ENCODE assay signal across 8 mouse cellular contexts in genomic region chr11:113172497-113173140, GRCm38 (mm10).
DNase-seq lines count a peak whose midpoint lies in the region; ATAC-seq and TF ChIP-seq lines count a peak whose summit lies in the region.

No protein-coding gene starts in this region.

- peak overlapping the region; percentile 71 for H3K9ac ChIP-seq in embryonic facial prominence, embryonic 13.5 days
- peak overlapping the region; percentile 60 for H3K9ac ChIP-seq in heart, adult 2 months (ENCODE audit: low read depth, low read length)
- 0 out of 2 replicates have a peak overlapping the region, but pooled peaks have one; percentile 26 for H3K9ac ChIP-seq in midbrain, postnatal 0 days (replicated peaks; ENCODE audit: low read length, poor library complexity, severe bottlenecking)

- intact Hi-C loops in heart, adult 2 months (cut with DNase I): loop anchor here (10.0 kb wide), 2 partner anchors 242 to 642 kb away; no protein-coding TSS in a partner anchor

- TF ChIP-seq POLR2A in heart, adult 2 months (IDR thresholded peaks at IDR 0.05; ENCODE audit: insufficient read depth, low read depth, low read length): no peak; the same call in 1 of the 2 replicates

- ATAC-seq in embryonic facial prominence, embryonic 13.5 days (ENCODE audit: insufficient number of reproducible peaks, insufficient read depth, low FRiP score, low TSS enrichment, low read depth): peak; percentile 53
- peak; percentile 67 for ATAC-seq in midbrain, postnatal 0 days (ENCODE audit: low FRiP score)

- H3K4me2 ChIP-seq in embryonic facial prominence, embryonic 13.5 days: peak overlapping the region; percentile 63
- peak overlapping the region; percentile 49 for H3K4me2 ChIP-seq in midbrain, postnatal 0 days (ENCODE audit: low read depth, low read length, poor library complexity, severe bottlenecking)

- H3K27ac ChIP-seq in embryonic facial prominence, embryonic 13.5 days: peak overlapping the region; percentile 92
- H3K27ac ChIP-seq in heart, adult 2 months: peak overlapping the region; percentile 91
- H3K27ac ChIP-seq in midbrain, postnatal 0 days (ENCODE audit: low read depth, low read length): peak overlapping the region; percentile 59; the same call in 1 of the 2 replicates

- TF ChIP-seq CTCF in heart, adult 2 months (IDR thresholded peaks at IDR 0.05): peak; percentile 92
- peak; percentile 94 for TF ChIP-seq CTCF in midbrain, postnatal 0 days (IDR thresholded peaks at IDR 0.05)

- peak; percentile 69; the same call in 1 of the 2 replicates for TF ChIP-seq EP300 in heart, adult 2 months (IDR thresholded peaks at IDR 0.05; ENCODE audit: insufficient read depth, low read depth, low read length)

- no peaks in the 10 kb centered on the region for H3K9me3 ChIP-seq in embryonic facial prominence, embryonic 13.5 days
- H3K9me3 ChIP-seq in midbrain, postnatal 0 days (ENCODE audit: low read length): no peaks in the 10 kb centered on the region

- H3K79me2 ChIP-seq in heart, adult 2 months (replicated peaks; ENCODE audit: control insufficient read depth, insufficient read depth, low read length): no peaks in the 10 kb centered on the region

- WGBS in embryonic facial prominence, embryonic 13.5 days: 22% methylated on average over 16 of the region's 16 CpGs
- WGBS in heart, adult 2 months: 18% methylated on average over 16 of the region's 16 CpGs
- 26% methylated on average over 15 of the region's 16 CpGs for WGBS in midbrain, postnatal 0 days

- peaks cover 16% of the 10 kb centered on the region for H3K4me1 ChIP-seq in embryonic facial prominence, embryonic 13.5 days
- H3K4me1 ChIP-seq in heart, adult 2 months (ENCODE audit: control insufficient read depth, insufficient read depth, low read length): peaks cover 2% of the 10 kb centered on the region; the same call in 1 of the 2 replicates
- H3K4me1 ChIP-seq in midbrain, postnatal 0 days (ENCODE audit: insufficient read depth, low read length): no peaks in the 10 kb centered on the region

- peak; percentile 28 for DNase-seq in ovary, adult 18-20 months (ENCODE audit: low spot score)
- DNase-seq in ovary, postnatal 10 days (ENCODE audit: low spot score): no peak
- DNase-seq in heart, adult 2 months: peak; percentile 68 to 80
- DNase-seq in kidney, adult 18-20 months: peak; percentile 83
- peak; percentile 88 for DNase-seq in liver
- peak; percentile 93 for DNase-seq in midbrain, postnatal 0 days (ENCODE audit: low spot score)
- DNase-seq in spleen, postnatal 36 days (ENCODE audit: low spot score in 2 of 2): peak; percentile 51 to 62

- peak overlapping the region; percentile 50 for H3K4me3 ChIP-seq in embryonic facial prominence, embryonic 13.5 days
- H3K4me3 ChIP-seq in heart, adult 2 months: peak overlapping the region; percentile 56
- H3K4me3 ChIP-seq in midbrain, postnatal 0 days (ENCODE audit: low read depth, low read length): peak overlapping the region; percentile 44

- no peaks in the 10 kb centered on the region for H3K36me3 ChIP-seq in embryonic facial prominence, embryonic 13.5 days
- no peaks in the 10 kb centered on the region for H3K36me3 ChIP-seq in heart, adult 2 months (ENCODE audit: control insufficient read depth, insufficient read depth, low read length)
- H3K36me3 ChIP-seq in midbrain, postnatal 0 days (ENCODE audit: insufficient read depth, low read length): no peaks in the 10 kb centered on the region

- H3K27me3 ChIP-seq in embryonic facial prominence, embryonic 13.5 days: no peaks in the 10 kb centered on the region; the same call in 1 of the 2 replicates
- no peaks in the 10 kb centered on the region for H3K27me3 ChIP-seq in heart, adult 2 months (ENCODE audit: control insufficient read depth, insufficient read depth, low read length)
- H3K27me3 ChIP-seq in midbrain, postnatal 0 days (ENCODE audit: insufficient read depth, low read length): no peaks in the 10 kb centered on the region
